Mouse (Mus musculus): ENCODE results near the gene Helz2. TPM values are rescaled to one million over a fixed set of nuclear protein-coding genes. Genes with fewer than 3 reads are reported as not detected.
"Not testable (repeated sequence)": the region's sequence is repeated elsewhere in the genome, so short reads cannot be mapped to it uniquely, and the experiment has no call there.

The Helz2 gene
- 4.0 and 5.4 TPM in 2 replicates for polyA plus RNA-seq (2012; ENCODE audit: insufficient read depth, insufficient read length, missing spikeins)

- peaks cover 23% of the 10 kb centered on the region for H3K4me1 ChIP-seq (ENCODE audit: control insufficient read depth, insufficient read depth, insufficient read length, low read length)
- peak within 1 kb of the TSS; percentile 84 for H3K4me3 ChIP-seq (ENCODE audit: insufficient read depth, low read depth, low read length)
- H3K27ac ChIP-seq (replicated peaks; ENCODE audit: low read depth, low read length), result peak within 1 kb of the TSS; percentile 91
Observed at GRCm38 (mm10) chr2:181241602-181242313, at the start of gene Helz2. TSS of gene Helz2 (minus strand) at chr2:181242027.

GRCm38 (mm10) chr2:181290937-181291336 lies 49.1 kb upstream of the Helz2 start:
- Histone ChIP-seq H3K4me3 (ENCODE audit: insufficient read depth, low read depth, low read length) (no peak overlapping the region), H3K4me1 (ENCODE audit: control insufficient read depth, insufficient read depth, insufficient read length, low read length) (no peaks in the 10 kb centered on the region; the same call in 1 of the 2 replicates), H3K27ac (replicated peaks; ENCODE audit: low read depth, low read length) (no peak overlapping the region)

- Histone ChIP-seq H3K4me3 (ENCODE audit: insufficient read depth, low read depth, low read length) (peak overlapping the region; percentile 91), H3K4me1 (ENCODE audit: control insufficient read depth, insufficient read depth, insufficient read length, low read length) (no peaks in the 10 kb centered on the region; the same call in 1 of the 2 replicates), H3K27ac (replicated peaks; ENCODE audit: low read depth, low read length) (no peak overlapping the region; the same call in 1 of the 2 replicates)
Observed at GRCm38 (mm10) chr2:181288691-181289090, 46.9 kb upstream of the Helz2 start.

GRCm38 (mm10) chr2:181287958-181288350 lies 46.1 kb upstream of the Helz2 start, which contains the start of gene Gmeb2:
TSS of gene Gmeb2 (minus strand) at chr2:181288035.
- Histone ChIP-seq H3K4me3 (ENCODE audit: insufficient read depth, low read depth, low read length) (peak within 1 kb of the TSS; percentile 100), H3K27ac (replicated peaks; ENCODE audit: low read depth, low read length) (peak within 1 kb of the TSS; percentile 100)
- not testable (repeated sequence) for H3K4me1 ChIP-seq (ENCODE audit: control insufficient read depth, insufficient read depth, insufficient read length, low read length)

GRCm38 (mm10) chr2:181287338-181287957 lies 45.6 kb upstream of the Helz2 start:
- Histone ChIP-seq H3K4me1 (ENCODE audit: control insufficient read depth, insufficient read depth, insufficient read length, low read length) (no peaks in the 10 kb centered on the region; the same call in 1 of the 2 replicates), H3K4me3 (ENCODE audit: insufficient read depth, low read depth, low read length) (peak overlapping the region; percentile 100), H3K27ac (replicated peaks; ENCODE audit: low read depth, low read length) (peak overlapping the region; percentile 100)

- Histone ChIP-seq H3K4me1 (ENCODE audit: control insufficient read depth, insufficient read depth, insufficient read length, low read length) (no peaks in the 10 kb centered on the region; the same call in 1 of the 2 replicates), H3K4me3 (ENCODE audit: insufficient read depth, low read depth, low read length) (peak overlapping the region; percentile 100), H3K27ac (replicated peaks; ENCODE audit: low read depth, low read length) (peak overlapping the region; percentile 100)
Observed at GRCm38 (mm10) chr2:181286629-181287337, 45.0 kb upstream of the Helz2 start.

GRCm38 (mm10) chr2:181279968-181280367 lies 38.1 kb upstream of the Helz2 start:
- H3K4me1 ChIP-seq (ENCODE audit: control insufficient read depth, insufficient read depth, insufficient read length, low read length), result 0 out of 2 replicates have a peak, but pooled peaks cover 3% of the 10 kb centered on the region
- H3K4me3 ChIP-seq (ENCODE audit: insufficient read depth, low read depth, low read length), result no peak overlapping the region
- H3K27ac ChIP-seq (replicated peaks; ENCODE audit: low read depth, low read length), result no peak overlapping the region

- H3K4me3 ChIP-seq (ENCODE audit: insufficient read depth, low read depth, low read length), result no peak overlapping the region
Observed at GRCm38 (mm10) chr2:181277866-181278265, 36.0 kb upstream of the Helz2 start.

GRCm38 (mm10) chr2:181276766-181277165 lies 34.9 kb upstream of the Helz2 start:
- H3K27ac ChIP-seq (replicated peaks; ENCODE audit: low read depth, low read length), result peak overlapping the region; percentile 42; the same call in 1 of the 2 replicates
- H3K4me3 ChIP-seq (ENCODE audit: insufficient read depth, low read depth, low read length), result no peak overlapping the region
- H3K4me1 ChIP-seq (ENCODE audit: control insufficient read depth, insufficient read depth, insufficient read length, low read length), result peaks cover 3% of the 10 kb centered on the region; the same call in 1 of the 2 replicates

More at GRCm38 (mm10) chr2:181277866-181278265, 36.0 kb upstream of the Helz2 start:
- no peak overlapping the region for H3K27ac ChIP-seq (replicated peaks; ENCODE audit: low read depth, low read length)
- H3K4me1 ChIP-seq (ENCODE audit: control insufficient read depth, insufficient read depth, insufficient read length, low read length), result 0 out of 2 replicates have a peak, but pooled peaks cover 3% of the 10 kb centered on the region

GRCm38 (mm10) chr2:181274639-181275038 lies 32.8 kb upstream of the Helz2 start:
- no peak overlapping the region for H3K4me3 ChIP-seq (ENCODE audit: insufficient read depth, low read depth, low read length)

GRCm38 (mm10) chr2:181273829-181274228 lies 32.0 kb upstream of the Helz2 start:
- peaks cover 3% of the 10 kb centered on the region; the same call in 1 of the 2 replicates for H3K4me1 ChIP-seq (ENCODE audit: control insufficient read depth, insufficient read depth, insufficient read length, low read length)
- no peak overlapping the region for H3K4me3 ChIP-seq (ENCODE audit: insufficient read depth, low read depth, low read length)
- no peak overlapping the region for H3K27ac ChIP-seq (replicated peaks; ENCODE audit: low read depth, low read length)

More at GRCm38 (mm10) chr2:181274639-181275038, 32.8 kb upstream of the Helz2 start:
- Histone ChIP-seq H3K27ac (replicated peaks; ENCODE audit: low read depth, low read length) (no peak overlapping the region), H3K4me1 (ENCODE audit: control insufficient read depth, insufficient read depth, insufficient read length, low read length) (peaks cover 3% of the 10 kb centered on the region; the same call in 1 of the 2 replicates)

- no peak overlapping the region for H3K4me3 ChIP-seq (ENCODE audit: insufficient read depth, low read depth, low read length)
- no peaks in the 10 kb centered on the region; the same call in 1 of the 2 replicates for H3K4me1 ChIP-seq (ENCODE audit: control insufficient read depth, insufficient read depth, insufficient read length, low read length)
- peak overlapping the region; percentile 43; the same call in 1 of the 2 replicates for H3K27ac ChIP-seq (replicated peaks; ENCODE audit: low read depth, low read length)
Observed at GRCm38 (mm10) chr2:181272092-181272491, 30.3 kb upstream of the Helz2 start.

- Histone ChIP-seq H3K27ac (replicated peaks; ENCODE audit: low read depth, low read length) (no peak overlapping the region), H3K4me1 (ENCODE audit: control insufficient read depth, insufficient read depth, insufficient read length, low read length) (no peaks in the 10 kb centered on the region), H3K4me3 (ENCODE audit: insufficient read depth, low read depth, low read length) (no peak overlapping the region)
Observed at GRCm38 (mm10) chr2:181266839-181267238, 25.0 kb upstream of the Helz2 start.

GRCm38 (mm10) chr2:181253248-181253647 lies 11.4 kb upstream of the Helz2 start:
- no peak overlapping the region for H3K4me3 ChIP-seq (ENCODE audit: insufficient read depth, low read depth, low read length)
- H3K27ac ChIP-seq (replicated peaks; ENCODE audit: low read depth, low read length), result no peak overlapping the region
- H3K4me1 ChIP-seq (ENCODE audit: control insufficient read depth, insufficient read depth, insufficient read length, low read length), result no peaks in the 10 kb centered on the region

- no peaks in the 10 kb centered on the region for H3K4me1 ChIP-seq (ENCODE audit: control insufficient read depth, insufficient read depth, insufficient read length, low read length)
- H3K4me3 ChIP-seq (ENCODE audit: insufficient read depth, low read depth, low read length), result no peak overlapping the region
- no peak overlapping the region for H3K27ac ChIP-seq (replicated peaks; ENCODE audit: low read depth, low read length)
Observed at GRCm38 (mm10) chr2:181251841-181252240, 10.0 kb upstream of the Helz2 start.

Measured in brown adipose tissue, adult 24 weeks (tissue).